ENCODE assay signal across 8 mouse cellular contexts in genomic region chr15:97606630-97607381, GRCm38 (mm10).
DNase-seq lines count a peak whose midpoint lies in the region; ATAC-seq and TF ChIP-seq lines count a peak whose summit lies in the region.

No protein-coding gene starts in this region.

- H3K9me3 ChIP-seq in kidney, embryonic 15.5 days (replicated peaks): no peaks in the 10 kb centered on the region
- no peaks in the 10 kb centered on the region for H3K9me3 ChIP-seq in liver, embryonic 14.5 days (ENCODE audit: control insufficient read depth, low read length)

- peak; percentile 54 for ATAC-seq in kidney, embryonic 15.5 days (replicated peaks; ENCODE audit: low FRiP score)
- ATAC-seq in liver, embryonic 14.5 days (ENCODE audit: insufficient read depth): no peak
- no peak for ATAC-seq in erythroblast, adult 5-6 weeks (replicated peaks; ENCODE audit: low FRiP score, poor library complexity, severe bottlenecking)

- H3K27me3 ChIP-seq in kidney, embryonic 15.5 days: no peaks in the 10 kb centered on the region
- H3K27me3 ChIP-seq in liver, embryonic 14.5 days (ENCODE audit: control insufficient read depth, insufficient read depth, low read length): no peaks in the 10 kb centered on the region

- no peak overlapping the region for H3K27ac ChIP-seq in kidney, embryonic 15.5 days
- no peak overlapping the region for H3K27ac ChIP-seq in liver, embryonic 14.5 days

- peak overlapping the region; percentile 43 for H3K4me3 ChIP-seq in kidney, embryonic 15.5 days (replicated peaks)
- no peak overlapping the region for H3K4me3 ChIP-seq in liver, embryonic 14.5 days (ENCODE audit: insufficient read depth in 1 of 2, low read depth in 2 of 2, low read length in 2 of 2)

- no peaks in the 10 kb centered on the region for H3K36me3 ChIP-seq in kidney, embryonic 15.5 days
- no peaks in the 10 kb centered on the region for H3K36me3 ChIP-seq in liver, embryonic 14.5 days (replicated peaks; ENCODE audit: control insufficient read depth, insufficient read depth, low read depth)

- no peak for TF ChIP-seq EP300 in liver, embryonic 14.5 days (IDR thresholded peaks at IDR 0.05; ENCODE audit: low read depth)

- peak overlapping the region; percentile 78 for H3K4me2 ChIP-seq in kidney, embryonic 15.5 days
- peak overlapping the region; percentile 31; the same call in 1 of the 2 replicates for H3K4me2 ChIP-seq in liver, embryonic 14.5 days (ENCODE audit: low read depth)

- TF ChIP-seq CTCF in liver, embryonic 14.5 days (IDR thresholded peaks at IDR 0.05; ENCODE audit: low read depth): no peak

- WGBS in kidney, embryonic 15.5 days: 13% methylated on average over 25 of the region's 25 CpGs
- WGBS in liver, embryonic 14.5 days (ENCODE audit: insufficient replicate concordance): 18% methylated on average over 25 of the region's 25 CpGs

- H3K9ac ChIP-seq in kidney, embryonic 15.5 days: peak overlapping the region; percentile 45
- no peak overlapping the region for H3K9ac ChIP-seq in liver, embryonic 14.5 days (replicated peaks)

- peaks cover 11% of the 10 kb centered on the region for H3K4me1 ChIP-seq in kidney, embryonic 15.5 days
- H3K4me1 ChIP-seq in liver, embryonic 14.5 days (replicated peaks; ENCODE audit: control insufficient read depth in 2 of 2, insufficient read depth in 2 of 2, low read length in 1 of 2): no peaks in the 10 kb centered on the region

- no peak for DNase-seq in kidney, adult 9 months
- peak; percentile 83 to 85 for DNase-seq in cerebellum, postnatal 14 days
- DNase-seq in frontal cortex, postnatal 14 days (ENCODE audit: low spot score in 2 of 2): peak; percentile 46 to 50
- DNase-seq in layer of hippocampus, adult 11-12 months (ENCODE audit: low spot score): peak; percentile 56
- no peak for DNase-seq in liver, embryonic 14.5 days (ENCODE audit: low read depth in 3 of 3, low spot score in 3 of 3)
- DNase-seq in ovary, adult 18-20 months (ENCODE audit: low spot score): peak; percentile 30

Comparison
In these comparisons a context has a peak if more than half of its experiments do, and no peak if none do; other contexts are left out.
1. DNase-seq: peak in cerebellum, postnatal 14 days (2 of 2), frontal cortex, postnatal 14 days (2 of 2), layer of hippocampus, adult 11-12 months (single experiment) and ovary, adult 18-20 months (single experiment); none in kidney, adult 9 months (single experiment) and liver, embryonic 14.5 days (0 of 3).